Mouse (Mus musculus): ENCODE results near the gene Fam219a. TPM values are rescaled to one million over a fixed set of nuclear protein-coding genes. Genes with fewer than 3 reads are reported as not detected.

Gene Fam219a
- total RNA-seq (2014; fragmentation: Nextera tagmentation) (2.6 and 3.2 TPM in 2 replicates), total RNA-seq (2017) (0.26 and 1.9 TPM in 2 replicates)

DNA sequence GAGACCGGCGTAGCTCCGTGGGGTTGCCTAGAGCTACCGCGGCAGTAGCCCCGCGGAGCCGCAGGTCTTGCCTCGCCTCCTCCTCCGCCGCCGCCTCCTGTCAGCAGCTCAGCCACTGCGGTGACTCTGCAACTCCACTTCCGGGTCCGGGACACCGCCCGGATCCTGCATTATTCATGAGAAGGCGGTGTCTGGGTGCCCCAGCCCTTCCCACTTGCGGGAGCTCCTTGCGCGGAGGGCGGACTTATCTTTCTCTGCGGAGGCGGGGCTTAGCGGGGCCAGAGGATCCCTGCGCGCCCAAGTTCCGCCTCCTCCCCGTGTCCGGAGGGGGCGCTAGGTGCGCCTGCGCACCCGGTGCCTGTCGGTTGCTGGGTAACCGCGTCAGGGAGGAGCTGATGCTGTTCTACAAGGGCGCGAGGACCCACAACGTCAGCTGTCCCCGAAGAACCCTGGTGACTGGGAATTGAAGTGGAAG, at the start of gene Fam219a, which contains the start of gene Dnaic1:
Gene Fam219a, minus strand, starts transcription at position 128 of the 475 bp plus-strand sequence.
Gene Dnaic1, plus strand, starts transcription at position 365 of the 475 bp plus-strand sequence.
- ATAC-seq (replicated peaks; ENCODE audit: poor library complexity, severe bottlenecking), result peak; percentile 94

DNA sequence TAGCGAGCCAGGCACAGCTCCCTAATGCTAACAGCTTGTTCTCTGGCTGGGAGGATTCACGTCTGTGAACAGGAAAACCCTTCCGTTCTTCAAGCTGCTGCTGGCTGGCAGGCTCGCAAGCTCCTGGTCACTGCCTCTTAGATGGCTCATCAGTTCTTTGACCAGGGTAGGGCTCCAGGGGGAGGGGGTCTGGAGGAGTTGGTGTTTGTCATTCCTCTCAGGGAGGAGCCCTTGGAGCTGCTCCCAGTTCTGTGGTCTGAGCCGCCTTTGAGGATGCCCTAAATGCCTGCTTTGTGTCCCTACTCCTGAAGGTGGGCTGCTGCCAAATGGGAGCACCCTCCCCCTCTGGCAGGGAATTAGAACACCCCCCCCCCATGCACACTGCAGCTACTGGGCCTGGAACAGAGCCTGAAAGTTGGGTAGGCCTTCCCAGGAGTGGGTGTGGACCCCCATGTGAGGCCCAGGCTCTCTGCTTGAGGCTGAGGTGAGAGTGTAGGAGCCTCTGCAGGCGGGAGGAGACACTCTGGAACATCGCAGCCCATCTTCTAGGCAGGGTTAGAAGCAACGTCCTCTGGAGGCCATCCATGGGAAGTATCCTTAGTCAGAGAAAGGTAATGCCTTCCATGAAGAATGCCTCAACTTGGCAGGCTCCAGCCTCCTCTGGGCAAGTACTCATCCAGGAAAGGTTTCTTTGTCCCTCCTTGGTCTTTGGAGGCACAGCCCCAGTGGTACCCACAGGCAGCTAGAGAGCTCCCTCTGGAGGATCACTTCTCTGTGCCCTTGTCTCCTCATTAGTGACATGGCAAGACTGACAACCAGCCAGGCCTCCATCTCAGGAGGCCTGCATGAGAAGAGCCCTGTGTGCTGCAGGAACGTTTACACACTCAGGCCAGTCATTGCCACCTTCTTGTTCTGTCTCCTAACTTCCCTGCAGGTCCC, 46.6 kb upstream of the Fam219a start:
- ATAC-seq (replicated peaks; ENCODE audit: poor library complexity, severe bottlenecking), result no peak

- peak; percentile 75 for ATAC-seq (replicated peaks; ENCODE audit: poor library complexity, severe bottlenecking)
These were observed 44.8 kb upstream of the Fam219a start for GRCm38 (mm10) chr4:41614156-41614555.

GRCm38 (mm10) chr4:41612166-41612565, 42.8 kb upstream of the Fam219a start:
- no peak for ATAC-seq (replicated peaks; ENCODE audit: poor library complexity, severe bottlenecking)

- no peak for ATAC-seq (replicated peaks; ENCODE audit: poor library complexity, severe bottlenecking)
These were observed 41.2 kb upstream of the Fam219a start for GRCm38 (mm10) chr4:41610594-41610980.

DNA sequence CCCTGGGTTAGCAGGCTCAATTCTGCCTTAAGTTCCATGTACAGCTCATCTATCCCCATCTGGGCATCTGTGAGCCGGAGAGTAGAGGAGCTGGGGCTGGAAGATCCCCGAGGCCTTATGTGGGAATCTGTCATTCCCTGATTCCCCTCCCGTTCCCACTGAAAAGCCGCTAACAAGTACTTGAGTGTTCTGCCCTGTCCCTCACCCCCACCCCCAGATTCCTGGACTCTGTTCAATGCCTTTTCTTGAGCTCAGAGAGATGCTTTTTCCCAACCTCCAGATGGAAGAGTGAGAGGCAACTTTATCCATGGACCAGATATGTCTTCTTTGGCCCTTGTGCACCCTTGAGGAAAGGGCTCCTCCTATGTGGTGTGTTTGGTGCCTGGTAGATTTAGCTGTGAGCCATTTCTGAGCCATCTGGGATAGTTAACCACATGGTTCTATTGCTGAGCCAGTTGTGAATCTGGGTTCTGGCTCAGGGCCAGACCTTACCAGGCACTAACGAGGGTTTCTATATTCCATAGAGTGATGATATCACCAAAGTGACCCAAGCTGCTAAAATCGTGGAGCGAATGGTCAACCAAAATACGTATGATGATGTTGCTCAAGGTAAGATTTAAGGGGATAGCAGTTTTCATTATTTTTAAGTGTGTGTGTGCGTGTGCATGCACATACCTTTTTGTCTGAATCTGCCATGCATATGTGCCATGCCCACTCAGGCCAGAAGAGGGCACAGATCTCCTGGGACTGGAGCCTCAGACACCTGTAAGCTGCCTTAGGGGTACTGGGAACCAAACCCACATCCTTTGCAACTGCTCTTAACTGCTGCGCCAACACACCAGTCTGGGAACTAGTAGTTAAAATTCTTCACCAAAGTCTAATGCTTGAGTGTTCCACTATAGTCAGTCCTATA, 40.6 kb upstream of the Fam219a start:
- no peak for ATAC-seq (replicated peaks; ENCODE audit: poor library complexity, severe bottlenecking)

DNA sequence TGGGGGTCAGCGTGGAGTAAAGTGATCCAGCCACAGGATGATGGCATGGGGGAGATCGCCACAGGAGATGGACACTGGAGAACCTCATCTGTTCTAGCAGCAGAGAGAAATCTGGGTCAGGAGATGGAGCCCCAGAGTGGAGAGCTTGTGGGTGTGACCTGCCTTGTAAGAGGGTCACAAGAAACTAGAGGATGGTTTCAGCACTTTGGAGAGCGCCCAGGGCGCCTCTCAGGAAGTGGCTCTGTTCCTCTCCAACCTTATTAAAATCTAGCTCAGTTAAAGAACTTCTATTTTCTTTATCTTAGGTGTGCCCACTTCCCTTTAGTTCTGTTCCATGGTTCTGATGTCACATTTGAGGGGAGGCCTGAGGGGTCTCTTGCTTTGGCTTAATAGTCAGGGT, 37.4 kb upstream of the Fam219a start:
- ATAC-seq (replicated peaks; ENCODE audit: poor library complexity, severe bottlenecking), result peak; percentile 72

DNA sequence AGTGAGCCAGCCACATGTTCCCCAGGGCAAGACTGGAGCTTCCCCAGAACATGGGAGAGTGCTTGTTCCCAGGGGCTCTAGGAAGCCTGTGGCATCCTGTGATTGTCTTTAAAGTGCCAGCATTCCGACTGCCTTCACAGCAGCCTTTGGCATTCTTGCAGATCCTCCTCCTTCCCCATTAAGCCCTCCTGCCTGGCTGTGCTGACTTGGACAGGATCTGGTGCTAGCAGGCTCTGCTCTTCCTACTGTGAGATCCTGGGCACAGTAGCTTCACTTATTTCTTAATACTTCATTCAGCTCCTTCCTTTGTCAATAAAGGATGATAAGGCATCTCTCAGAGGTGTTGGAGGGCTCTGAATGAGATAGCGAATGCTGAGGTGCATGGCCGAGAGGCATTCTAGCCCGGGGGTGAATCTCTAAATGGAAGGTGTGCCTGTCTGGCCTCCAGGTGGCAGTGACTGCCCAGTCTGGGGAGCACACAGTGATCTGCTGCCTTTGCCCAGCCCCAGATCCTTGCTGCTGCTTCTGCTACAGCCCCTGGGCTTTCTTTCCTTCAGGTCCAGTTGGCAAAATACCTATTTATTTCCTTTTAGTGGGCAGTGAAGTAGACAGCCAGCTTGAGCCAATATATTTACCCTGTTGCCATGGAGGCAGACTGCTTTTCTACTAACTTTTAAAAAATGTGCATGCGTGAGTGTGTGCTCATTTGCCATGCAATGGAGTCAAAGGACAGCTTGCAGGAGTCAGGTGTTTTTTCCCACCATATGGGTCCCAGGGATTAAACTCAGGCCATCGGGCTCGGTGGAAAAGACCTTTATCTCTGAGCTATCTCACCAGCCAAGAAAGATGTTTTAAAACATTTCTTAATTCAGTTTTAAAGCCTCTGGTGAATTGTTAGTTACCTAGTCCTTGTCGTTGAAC, 35.4 kb upstream of the Fam219a start:
- ATAC-seq (replicated peaks; ENCODE audit: poor library complexity, severe bottlenecking), result no peak

DNA sequence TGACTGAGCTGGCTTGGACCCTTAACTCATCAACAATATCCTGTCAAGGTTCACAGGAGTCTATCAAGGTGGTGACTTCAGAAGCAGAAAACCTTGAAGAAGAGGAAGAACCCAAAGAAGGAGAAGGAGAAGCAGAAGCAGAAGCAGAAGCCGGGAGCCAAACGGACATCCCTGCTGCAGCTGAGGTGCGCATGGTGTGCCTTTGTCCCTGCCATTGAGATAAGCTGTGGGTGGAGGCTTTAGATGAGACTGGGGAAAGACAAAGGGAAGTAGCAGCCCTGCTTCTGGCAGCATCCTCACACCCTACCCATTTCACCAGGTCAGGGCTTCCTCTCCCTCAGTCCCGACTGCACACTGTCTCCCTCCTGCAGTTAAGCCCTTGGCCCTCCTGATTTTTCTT, 33.5 kb upstream of the Fam219a start:
- no peak for ATAC-seq (replicated peaks; ENCODE audit: poor library complexity, severe bottlenecking)

DNA sequence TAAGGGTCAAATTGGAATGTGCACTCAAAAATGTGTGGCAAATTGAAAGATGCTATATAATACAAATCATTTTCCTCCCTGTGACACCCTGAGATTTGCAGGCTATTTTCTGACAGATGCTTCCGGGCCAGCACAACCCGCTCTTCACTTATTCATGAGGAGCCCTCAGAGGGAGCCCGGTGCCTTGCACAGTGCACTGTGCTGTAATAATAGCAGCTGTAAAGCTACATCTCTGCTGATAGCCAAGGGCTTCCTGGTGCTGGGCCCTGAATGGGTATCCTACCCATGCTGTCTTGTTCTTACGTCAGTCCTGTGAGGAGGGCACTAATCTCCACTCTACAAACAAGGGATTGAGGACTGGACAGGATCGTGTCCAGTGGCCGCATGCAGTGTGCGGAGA, 14.0 kb upstream of the Fam219a start:
- ATAC-seq (replicated peaks; ENCODE audit: poor library complexity, severe bottlenecking), result no peak

DNA sequence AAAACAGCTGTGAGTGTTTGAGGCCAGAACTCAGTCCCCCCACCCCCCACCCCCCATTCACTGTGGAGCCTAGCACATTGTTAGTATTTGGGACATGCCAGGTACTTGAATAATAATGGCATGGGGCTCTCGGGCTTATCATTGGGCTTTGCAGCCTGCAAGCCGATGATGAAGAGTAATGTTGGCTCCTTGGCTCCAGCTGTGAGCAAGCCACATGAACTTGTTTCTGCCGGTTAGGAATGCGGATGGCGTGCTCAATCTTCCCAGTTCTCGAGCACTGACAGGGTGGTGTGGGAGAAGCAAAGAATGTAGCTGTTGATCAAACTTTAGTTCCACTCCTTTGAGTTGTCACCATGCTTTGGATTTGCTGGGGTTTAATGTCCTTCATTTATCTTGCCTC, 6.6 kb upstream of the Fam219a start:
- no peak for ATAC-seq (replicated peaks; ENCODE audit: poor library complexity, severe bottlenecking)

- no peak for ATAC-seq (replicated peaks; ENCODE audit: poor library complexity, severe bottlenecking)
These were observed 4.2 kb upstream of the Fam219a start for GRCm38 (mm10) chr4:41573492-41573891.

- ATAC-seq (replicated peaks; ENCODE audit: poor library complexity, severe bottlenecking), result no peak
These were observed 2.2 kb upstream of the Fam219a start for GRCm38 (mm10) chr4:41571490-41571889.

GRCm38 (mm10) chr4:41568682-41569410, 492 bp downstream of the Fam219a start:
- ATAC-seq (replicated peaks; ENCODE audit: poor library complexity, severe bottlenecking), result no peak

DNA sequence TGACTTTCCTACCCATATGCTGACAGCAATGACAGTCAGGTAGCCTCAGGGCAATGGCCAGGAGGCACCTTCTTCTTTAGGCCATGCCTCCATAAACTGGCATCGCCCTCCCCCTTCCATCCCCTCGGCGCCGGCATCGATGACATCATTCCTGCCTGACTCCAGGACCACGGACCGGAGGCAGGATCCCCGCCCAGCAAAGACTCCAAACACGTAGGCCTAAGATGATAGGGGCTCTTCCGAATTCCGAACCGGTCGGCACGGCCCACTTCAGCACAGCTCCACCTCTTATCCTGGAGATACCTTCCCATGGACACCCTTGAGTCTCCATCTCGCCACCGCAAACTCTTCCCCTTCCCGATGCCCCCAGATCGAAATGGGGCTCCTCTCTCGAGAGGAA, 1.1 kb downstream of the Fam219a start:
- ATAC-seq (replicated peaks; ENCODE audit: poor library complexity, severe bottlenecking), result no peak

DNA sequence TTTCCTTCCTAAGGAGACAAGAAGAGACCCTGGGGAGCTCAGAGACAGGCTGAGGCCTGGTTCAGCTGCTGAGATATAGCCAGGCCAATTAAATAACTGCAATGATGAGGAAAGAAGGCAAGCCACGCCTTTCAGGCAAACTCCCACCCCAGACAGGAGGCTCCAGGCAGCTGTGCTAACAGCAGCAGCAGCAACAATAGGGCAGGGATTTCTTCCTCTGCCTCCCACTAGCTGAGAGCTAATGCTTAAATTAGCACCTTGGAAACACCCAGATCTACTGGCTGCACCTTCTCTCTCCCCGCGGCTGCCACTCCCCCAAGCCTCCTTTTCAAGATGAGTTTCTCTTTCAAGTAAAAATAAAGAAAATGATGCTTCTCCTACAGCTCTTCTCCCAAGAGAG, 3.2 kb downstream of the Fam219a start:
- no peak for ATAC-seq (replicated peaks; ENCODE audit: poor library complexity, severe bottlenecking)

GRCm38 (mm10) chr4:41563297-41563696, 6.0 kb downstream of the Fam219a start:
- ATAC-seq (replicated peaks; ENCODE audit: poor library complexity, severe bottlenecking), result peak; percentile 47

DNA sequence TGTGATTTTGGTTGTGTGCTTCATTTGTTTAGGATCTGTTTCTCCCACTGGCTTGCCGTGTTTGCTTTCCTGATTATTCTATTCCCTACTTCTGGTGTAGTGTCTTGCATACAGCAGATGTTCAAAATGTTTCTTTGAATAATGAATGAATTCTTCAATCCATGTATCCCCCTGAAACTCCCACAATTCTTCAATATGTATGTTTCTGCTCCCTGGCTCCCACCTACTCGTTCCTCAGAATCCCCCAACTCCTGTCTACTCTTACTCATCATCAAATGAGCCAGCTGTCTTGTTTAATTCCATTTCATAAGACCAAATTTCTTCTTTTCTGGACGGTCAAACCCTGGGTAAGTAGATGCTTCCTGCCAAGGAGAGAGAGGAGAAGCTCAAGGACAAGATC, 12.2 kb downstream of the Fam219a start:
- no peak for ATAC-seq (replicated peaks; ENCODE audit: poor library complexity, severe bottlenecking)

DNA sequence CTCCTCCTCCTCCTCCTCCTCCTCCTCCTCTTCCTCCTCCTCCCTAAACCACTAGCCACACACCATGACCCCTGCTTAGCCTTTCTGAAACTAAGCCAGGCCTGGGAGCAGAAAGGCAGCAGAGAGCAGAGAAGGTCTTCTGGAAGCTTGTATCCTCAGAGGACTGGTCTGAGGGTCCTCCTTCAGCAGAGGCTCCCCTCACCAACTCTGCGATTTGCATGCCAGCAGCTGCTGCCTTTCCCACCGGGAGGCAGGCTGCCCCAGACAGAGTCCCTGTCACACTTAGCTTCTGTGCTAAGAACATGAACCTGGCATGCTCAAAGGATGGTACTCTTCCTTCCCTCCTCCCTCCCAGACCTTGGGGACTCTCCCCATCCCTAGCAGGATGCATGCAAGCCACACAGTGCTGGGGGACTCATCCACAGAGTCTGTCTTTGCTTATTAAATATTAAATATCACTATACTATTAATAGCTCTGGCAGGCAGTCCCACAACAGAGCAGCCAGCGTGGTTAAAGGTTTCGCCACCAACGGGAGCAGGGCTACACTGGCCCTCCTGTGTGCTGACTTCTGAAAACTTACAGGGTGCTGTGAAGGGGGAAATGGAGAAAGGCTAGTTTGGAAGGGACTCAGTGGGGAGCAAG, 12.9 kb downstream of the Fam219a start:
- no peak for ATAC-seq (replicated peaks; ENCODE audit: poor library complexity, severe bottlenecking)

Data from granulocyte monocyte progenitor cell, adult 5-6 weeks (primary cell).